ENCODE assay signal across 28 mouse cellular contexts in the genomic region with DNA sequence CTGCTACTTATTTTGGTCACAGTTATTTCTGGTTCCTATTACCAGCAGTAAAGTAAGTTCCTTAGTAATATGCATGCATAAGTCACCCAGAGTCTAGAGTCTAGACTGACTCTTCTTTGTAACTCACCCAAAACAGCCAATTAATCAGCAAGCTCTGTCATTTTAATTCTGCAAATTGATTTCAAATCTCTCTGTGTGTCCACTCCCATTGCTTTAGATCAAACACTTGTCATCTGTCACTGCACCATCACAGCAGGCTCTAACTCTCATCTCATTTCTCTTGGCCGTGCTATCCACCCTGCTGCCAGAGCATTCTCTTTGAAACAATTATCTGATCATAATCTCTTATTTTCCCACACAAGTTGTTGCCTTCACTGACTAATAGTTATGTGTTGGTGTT.
DNase-seq lines count a peak whose midpoint lies in the region; ATAC-seq and TF ChIP-seq lines count a peak whose summit lies in the region.
"Had no signal": no experiment of that assay in that cellular context is flagged by ENCODE, and none has a peak within 500 bp of the region (broad histone marks: within the 10 kb centered on the region; RNA-seq: fewer than 3 reads in every experiment).

No protein-coding gene starts in this region.

- no peak overlapping the region for H3K9ac ChIP-seq in embryonic facial prominence, embryonic 14.5 days (ENCODE audit: low read depth, low read length)
- H3K9ac ChIP-seq in midbrain, postnatal 0 days (replicated peaks; ENCODE audit: low read length, poor library complexity, severe bottlenecking), result no peak overlapping the region
- H3K9ac ChIP-seq: heart, embryonic 15.5 days; hindbrain, embryonic 14.5 days; liver, embryonic 14.5 days; neural tube, embryonic 12.5 days had no signal

- ATAC-seq in embryonic facial prominence, embryonic 14.5 days (ENCODE audit: low read depth), result no peak
- no peak for ATAC-seq in midbrain, postnatal 0 days (ENCODE audit: low FRiP score)
- ATAC-seq: forebrain, embryonic 16.5 days had no signal

- no peak overlapping the region for H3K4me3 ChIP-seq in embryonic facial prominence, embryonic 14.5 days (ENCODE audit: low read depth, low read length)
- no peak overlapping the region for H3K4me3 ChIP-seq in embryonic facial prominence, embryonic 10.5 days
- H3K4me3 ChIP-seq in midbrain, postnatal 0 days (ENCODE audit: low read depth, low read length), result no peak overlapping the region
- H3K4me3 ChIP-seq: heart, embryonic 10.5 days; heart, embryonic 15.5 days; neural tube, embryonic 12.5 days had no signal

- DNase-seq in embryonic facial prominence, embryonic 14.5 days (ENCODE audit: low spot score), result peak; percentile 7
- DNase-seq in embryonic facial prominence, embryonic 10.5 days (ENCODE audit: low spot score), result no peak
- peak; percentile 25 for DNase-seq in left cerebral cortex, postnatal 4 days
- DNase-seq in left cerebral cortex, adult 8-10 months (ENCODE audit: low spot score in 2 of 2), result no peak
- peak; percentile 47 for DNase-seq in brain, embryonic 14.5 days (ENCODE audit: low read depth)
- peak; percentile 65 for DNase-seq in midbrain, postnatal 0 days (ENCODE audit: low spot score)
- DNase-seq in frontal cortex, postnatal 10 days (ENCODE audit: low spot score in 2 of 2), result no peak
- no peak for DNase-seq in gastrocnemius, postnatal 25 days
- DNase-seq: adrenal gland, postnatal 14 days; cerebellum, adult 11 months; cerebellum, adult 9-11 months; gastrocnemius, postnatal 10 days; heart, postnatal 36 days; kidney, adult 18-20 months; kidney, postnatal 4 days; layer of hippocampus, postnatal 36 days; liver; lung, adult 2 months; lung, postnatal 10 days; thymus, adult 2 months; thymus, postnatal 4 days had no signal

- WGBS in embryonic facial prominence, embryonic 14.5 days, result 50% methylated on average over 1 of the region's 1 CpGs
- 78% methylated on average over 1 of the region's 1 CpGs for WGBS in embryonic facial prominence, embryonic 10.5 days
- 23% methylated on average over 1 of the region's 1 CpGs for WGBS in midbrain, postnatal 0 days

- TF ChIP-seq POLR2A in brain, embryonic 14.5 days (IDR thresholded peaks at IDR 0.05; ENCODE audit: borderline replicate concordance, extremely low read depth, insufficient read depth, insufficient read length, poor library complexity, severe bottlenecking), result no peak

- no peak overlapping the region for H3K27ac ChIP-seq in embryonic facial prominence, embryonic 14.5 days (replicated peaks; ENCODE audit: low read depth, low read length)
- H3K27ac ChIP-seq in embryonic facial prominence, embryonic 10.5 days (replicated peaks), result no peak overlapping the region
- H3K27ac ChIP-seq in midbrain, postnatal 0 days (ENCODE audit: low read depth, low read length), result no peak overlapping the region
- H3K27ac ChIP-seq: heart, embryonic 10.5 days; heart, embryonic 15.5 days; hindbrain, embryonic 14.5 days; liver, embryonic 14.5 days; macrophage; neural tube, embryonic 12.5 days had no signal

- H3K4me2 ChIP-seq in embryonic facial prominence, embryonic 14.5 days (ENCODE audit: low read depth, low read length), result no peak overlapping the region
- H3K4me2 ChIP-seq in midbrain, postnatal 0 days (ENCODE audit: low read depth, low read length, poor library complexity, severe bottlenecking), result no peak overlapping the region
- H3K4me2 ChIP-seq: heart, embryonic 15.5 days; hindbrain, embryonic 14.5 days; neural tube, embryonic 12.5 days had no signal

- H3K27me3 ChIP-seq in embryonic facial prominence, embryonic 14.5 days (replicated peaks; ENCODE audit: control insufficient read depth, insufficient read depth, low read length), result no peaks in the 10 kb centered on the region
- H3K27me3 ChIP-seq in embryonic facial prominence, embryonic 10.5 days (replicated peaks; ENCODE audit: low read depth, poor library complexity, severe bottlenecking), result no peaks in the 10 kb centered on the region
- no peaks in the 10 kb centered on the region for H3K27me3 ChIP-seq in midbrain, postnatal 0 days (ENCODE audit: insufficient read depth, low read length)
- H3K27me3 ChIP-seq: heart, embryonic 15.5 days; neural tube, embryonic 12.5 days had no signal

- intact Hi-C loops in left cerebral cortex, postnatal 4 days (cut with DNase I), result no loop called here

- no peaks in the 10 kb centered on the region for H3K4me1 ChIP-seq in embryonic facial prominence, embryonic 14.5 days (ENCODE audit: control insufficient read depth, insufficient read depth, low read length)
- no peaks in the 10 kb centered on the region for H3K4me1 ChIP-seq in embryonic facial prominence, embryonic 10.5 days
- no peaks in the 10 kb centered on the region for H3K4me1 ChIP-seq in midbrain, postnatal 0 days (ENCODE audit: insufficient read depth, low read length)
- H3K4me1 ChIP-seq: heart, embryonic 10.5 days; heart, embryonic 15.5 days; neural tube, embryonic 12.5 days had no signal

- no peaks in the 10 kb centered on the region for H3K9me3 ChIP-seq in embryonic facial prominence, embryonic 14.5 days (ENCODE audit: control insufficient read depth, low read length)
- no peaks in the 10 kb centered on the region for H3K9me3 ChIP-seq in embryonic facial prominence, embryonic 10.5 days
- no peaks in the 10 kb centered on the region for H3K9me3 ChIP-seq in midbrain, postnatal 0 days (ENCODE audit: low read length)
- H3K9me3 ChIP-seq: heart, embryonic 10.5 days; heart, embryonic 15.5 days; neural tube, embryonic 12.5 days had no signal

- H3K36me3 ChIP-seq in embryonic facial prominence, embryonic 14.5 days (ENCODE audit: control insufficient read depth, insufficient read depth, low read length), result no peaks in the 10 kb centered on the region
- H3K36me3 ChIP-seq in embryonic facial prominence, embryonic 10.5 days (replicated peaks), result no peaks in the 10 kb centered on the region
- no peaks in the 10 kb centered on the region for H3K36me3 ChIP-seq in midbrain, postnatal 0 days (ENCODE audit: insufficient read depth, low read length)
- H3K36me3 ChIP-seq: heart, embryonic 10.5 days; heart, embryonic 15.5 days; neural tube, embryonic 12.5 days had no signal

- no peak for TF ChIP-seq CTCF in brain, embryonic 14.5 days (IDR thresholded peaks at IDR 0.05; ENCODE audit: borderline replicate concordance, extremely low read depth, insufficient read depth, insufficient read length)
- TF ChIP-seq CTCF in midbrain, postnatal 0 days (IDR thresholded peaks at IDR 0.05), result no peak

Comparison
In these comparisons a context has a peak if more than half of its experiments do, and no peak if none do; other contexts are left out.
1. DNase-seq: peak in embryonic facial prominence, embryonic 14.5 days (single experiment), left cerebral cortex, postnatal 4 days (single experiment), brain, embryonic 14.5 days (single experiment) and midbrain, postnatal 0 days (single experiment); none in embryonic facial prominence, embryonic 10.5 days (single experiment), left cerebral cortex, adult 8-10 months (0 of 2), frontal cortex, postnatal 10 days (0 of 2) and gastrocnemius, postnatal 25 days (single experiment).